Mouse (Mus musculus): ENCODE measurements around the gene Kctd15. TPM values are rescaled to one million over a fixed set of nuclear protein-coding genes. Genes with fewer than 3 reads are reported as not detected.

Kctd15 gene
- 0.66 and 0.94 TPM in 2 replicates for polyA plus RNA-seq (2012; ENCODE audit: low replicate concordance)

GRCm38 (mm10) chr7:34656632-34657031 lies at the start of gene Kctd15:
TSS of gene Kctd15 (minus strand) at chr7:34656732.

Other genes with a start within 250 kb of the Kctd15 start
- gene Chst8, start 156.0 kb upstream of the Kctd15 start, polyA plus RNA-seq (2012; ENCODE audit: low replicate concordance): 0.06 and 0.20 TPM in 2 replicates

All from hematopoietic multipotent progenitor cell, adult 10-12 weeks (in vitro differentiated cells).